Mouse (Mus musculus) C2C12 (cell line): ENCODE measurements around the gene Banf2.

Source experiments
- CTCF ChIP-seq: IDR thresholded peaks from one replicate; pipeline ENCODE4 v1.5.1; 2011; ENCODE audit not compliant: control insufficient read depth, insufficient read depth, insufficient read length
- MAX ChIP-seq: IDR thresholded peaks from one replicate; pipeline ENCODE4 v1.6.1; 2011; ENCODE audit warnings: mild to moderate bottlenecking, control low read depth
- MYOD1 ChIP-seq: IDR thresholded peaks from one replicate; pipeline ENCODE4 v1.6.1; 2011; ENCODE audit warnings: low read depth; ENCODE audit not compliant: control insufficient read depth, insufficient read length
- USF1 ChIP-seq: IDR thresholded peaks from one replicate; pipeline ENCODE4 v1.6.1; 2011; ENCODE audit warnings: low read depth, mild to moderate bottlenecking, control low read depth, moderate library complexity

GRCm38 (mm10) chr2:143987485-143987884, 45.4 kb upstream of the Banf2 start:
- TF ChIP-seq MYOD1: no peak
- no peak for TF ChIP-seq MAX
- no peak for TF ChIP-seq CTCF
- no peak for TF ChIP-seq USF1
